Mouse (Mus musculus) ES-E14 (cell line): ENCODE results near the gene Skap1. TPM values are rescaled to one million over a fixed set of nuclear protein-coding genes. Genes with fewer than 3 reads are reported as not detected.
A peak's percentile ranks its signal among the peaks of the same experiment; 100 is the strongest.

ENCODE experiments used
- DNase-seq: peaks from one replicate; pipeline ENCODE4 v3.0.0-alpha.2; 2013; ENCODE audit warnings: low read depth, low spot score
- H3K27ac ChIP-seq: 2 replicates; pipeline ENCODE4 v1.5.1; 2012; ENCODE audit warnings: low read depth, mild to moderate bottlenecking, low read length, moderate library complexity, mixed read lengths; ENCODE audit not compliant: poor library complexity, insufficient read depth, severe bottlenecking
- H3K36me3 ChIP-seq: 2 replicates; pipeline ENCODE4 v1.6.1; 2012; ENCODE audit warnings: mild to moderate bottlenecking, low read length, moderate library complexity, mixed read lengths; ENCODE audit not compliant: control insufficient read depth, poor library complexity, insufficient read depth, severe bottlenecking
- H3K4me1 ChIP-seq, 2 experiments: fragments of 150-350 bp in 1 of 2; sonication (generic) in 1 of 2; 2 replicates each; pipeline ENCODE4 v1.6.1; 2012; ENCODE audit warnings: low read length in 2 of 2, mild to moderate bottlenecking in 1 of 2, mixed read lengths in 1 of 2; ENCODE audit not compliant: control insufficient read depth in 2 of 2, insufficient read depth in 2 of 2, poor library complexity in 1 of 2
- H3K4me3 ChIP-seq, 2 experiments: fragments of 150-350 bp in 1 of 2; sonication (generic) in 1 of 2; 2 replicates each; pipeline ENCODE4 v1.5.1; 2012; ENCODE audit warnings: low read length in 2 of 2, low read depth in 1 of 2, mild to moderate bottlenecking in 1 of 2, mixed read lengths in 1 of 2; ENCODE audit not compliant: insufficient read depth in 1 of 2, poor library complexity in 1 of 2, severe bottlenecking in 1 of 2
- H3K9ac ChIP-seq: 2 replicates; pipeline ENCODE4 v1.6.1; 2012; ENCODE audit warnings: low read depth, mild to moderate bottlenecking, low read length, mixed read lengths; ENCODE audit not compliant: poor library complexity, insufficient read depth, severe bottlenecking
- H3K9me3 ChIP-seq: fragments of 150-350 bp; sonication (generic); 2 replicates; pipeline ENCODE4 v1.6.1; 2012; ENCODE audit warnings: low read depth, mild to moderate bottlenecking, low read length; ENCODE audit not compliant: control insufficient read depth, insufficient read depth
- CHD2 ChIP-seq: IDR thresholded peaks from 2 replicates; pipeline ENCODE4 v1.6.1; 2014; ENCODE audit warnings: mild to moderate bottlenecking, low read depth, low read length, inconsistent platforms
- HCFC1 ChIP-seq: IDR thresholded peaks from 2 replicates; pipeline ENCODE4 v1.6.1; 2012; ENCODE audit warnings: low read length, inconsistent platforms, borderline replicate concordance; ENCODE audit not compliant: insufficient read depth
- MAFK ChIP-seq: IDR thresholded peaks from 2 replicates; pipeline ENCODE4 v1.6.1; 2014; ENCODE audit warnings: mild to moderate bottlenecking, low read depth, low read length, inconsistent platforms; ENCODE audit not compliant: insufficient read depth
- ZC3H11A ChIP-seq: IDR thresholded peaks from 2 replicates; pipeline ENCODE4 v1.6.1; 2012; ENCODE audit warnings: low read depth, mild to moderate bottlenecking, inconsistent platforms, low read length, borderline replicate concordance
- ZNF384 ChIP-seq: IDR thresholded peaks from 2 replicates; pipeline ENCODE4 v1.6.1; 2012; ENCODE audit warnings: low read depth, low read length, inconsistent platforms
- in situ Hi-C, 2 experiments: fragments of 600-800 bp; cut with MboI; formaldehyde crosslinking; loops; one replicate each; pipeline ENCODE4 v1.15.1; 2025; ENCODE audit warnings: low sequenced_read_pairs in 2 of 2, inconsistent platforms in 1 of 2; ENCODE audit not compliant: unreplicated experiment in 2 of 2
- total RNA-seq: library from RNA; depleted of rRNA; stranded (reverse); fragments of 300-350 nt; gene quantifications from 2 replicates; pipeline ENCODE4 v1.2.3, GENCODE M21; 2012; rRNA removed

The Skap1 gene
- 0.37 and 0.40 TPM in 2 replicates for total RNA-seq

DNA sequence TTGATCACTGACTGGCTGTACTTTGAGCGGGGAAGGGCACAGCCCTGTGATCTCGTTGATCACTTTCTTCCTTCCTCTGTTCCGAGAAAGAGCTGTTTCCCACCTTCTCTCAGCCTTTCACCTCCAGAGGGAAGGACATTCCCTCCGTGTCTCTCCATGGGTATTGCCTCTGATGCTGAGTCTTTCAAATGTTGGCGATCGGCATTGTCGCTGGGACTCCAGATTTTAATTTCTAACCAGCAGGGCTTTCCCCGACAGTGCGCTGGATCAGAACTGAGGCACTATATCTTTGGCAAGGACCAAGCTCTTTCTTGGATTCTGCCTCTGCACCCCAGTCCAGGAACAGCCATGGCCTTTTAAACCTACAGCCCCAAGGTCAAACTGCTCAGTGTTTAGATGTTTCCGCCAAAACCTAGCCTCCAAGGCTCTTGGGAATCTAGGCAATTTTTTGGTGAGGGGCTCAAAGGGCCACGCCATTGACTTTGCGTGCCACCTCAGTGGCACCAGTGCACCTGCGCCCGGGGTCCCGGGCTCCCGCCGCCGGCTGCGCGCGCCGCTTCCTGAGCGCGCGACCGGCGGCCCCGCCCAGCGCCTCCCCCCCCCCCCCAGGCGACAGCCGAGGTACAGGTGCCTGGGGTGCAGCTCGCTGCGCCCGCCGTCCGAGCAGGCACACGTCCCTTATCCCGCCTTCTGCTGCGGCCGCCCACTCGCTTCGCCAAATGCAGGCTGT is at the start of gene Skap1:
Gene Skap1, plus strand, starts transcription at position 608 of the 730 bp plus-strand sequence.
- Histone ChIP-seq H3K36me3 (no peaks in the 10 kb centered on the region), H3K9ac (no peak within 1 kb of the TSS; the same call in 1 of the 2 replicates), H3K9me3 (no peaks in the 10 kb centered on the region), H3K27ac (no peak within 1 kb of the TSS), H3K4me1 (peaks cover 0 to 3% of the 10 kb centered on the region in 2 experiments; a peak in 1 of 4 replicates), H3K4me3 (peak within 1 kb of the TSS; percentile 49 to 76)
- DNase-seq: no peak
- in situ Hi-C loops: no loop called here
- TF ChIP-seq HCFC1 (no peak), ZNF384 (no peak), MAFK (no peak)

GRCm38 (mm10) chr11:96421074-96421473 is 43.3 kb upstream of the Skap1 start:
- no peak for TF ChIP-seq MAFK
- no peak for TF ChIP-seq ZNF384
- no peak for TF ChIP-seq HCFC1
- no peak for TF ChIP-seq ZC3H11A
- TF ChIP-seq CHD2: no peak
- no peaks in the 10 kb centered on the region for H3K36me3 ChIP-seq
- no peaks in the 10 kb centered on the region; a peak in 1 of 4 replicates for H3K4me1 ChIP-seq
- in situ Hi-C loops: no loop called here
- H3K4me3 ChIP-seq: no peak overlapping the region
- H3K27ac ChIP-seq: no peak overlapping the region
- H3K9ac ChIP-seq: no peak overlapping the region
- DNase-seq: no peak
- no peaks in the 10 kb centered on the region for H3K9me3 ChIP-seq

DNA sequence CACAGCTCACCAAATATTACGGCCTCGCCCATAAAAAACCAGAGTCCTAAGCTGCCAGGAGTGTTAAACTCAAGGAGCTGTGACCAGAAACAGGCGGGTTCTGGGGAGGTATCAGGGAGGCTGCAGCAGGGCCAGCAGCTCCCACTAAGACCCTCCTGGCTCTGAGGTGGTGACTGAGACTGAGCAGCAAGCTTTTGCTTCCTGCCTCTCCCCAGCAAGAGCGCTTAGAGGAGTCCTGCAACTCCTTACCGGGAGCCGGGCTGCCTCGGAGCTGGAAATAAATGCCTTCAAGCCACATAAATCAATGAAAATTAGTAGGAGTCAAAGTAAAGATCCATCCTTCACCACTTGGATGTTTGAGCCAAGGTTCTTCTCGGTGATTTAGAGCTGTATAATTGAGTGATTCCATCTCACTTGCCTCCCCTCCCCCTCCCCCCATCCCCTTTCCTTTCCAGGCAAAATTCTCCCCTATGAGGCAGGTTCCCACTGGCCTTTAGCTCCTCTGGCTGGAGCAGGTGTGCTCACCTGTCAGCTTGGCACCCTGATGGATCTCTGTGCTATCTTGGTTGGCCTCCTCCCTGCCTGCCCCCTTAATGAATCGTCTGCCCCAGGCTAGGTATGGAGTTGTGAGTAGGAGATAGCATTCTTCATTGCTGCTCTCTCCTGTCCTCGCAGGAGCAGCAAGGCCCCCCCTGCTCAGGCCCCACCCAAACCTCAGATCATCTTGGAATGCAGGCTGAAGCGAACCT is 42.7 kb upstream of the Skap1 start:
- no peak overlapping the region for H3K27ac ChIP-seq
- DNase-seq: no peak
- in situ Hi-C loops: no loop called here

DNA sequence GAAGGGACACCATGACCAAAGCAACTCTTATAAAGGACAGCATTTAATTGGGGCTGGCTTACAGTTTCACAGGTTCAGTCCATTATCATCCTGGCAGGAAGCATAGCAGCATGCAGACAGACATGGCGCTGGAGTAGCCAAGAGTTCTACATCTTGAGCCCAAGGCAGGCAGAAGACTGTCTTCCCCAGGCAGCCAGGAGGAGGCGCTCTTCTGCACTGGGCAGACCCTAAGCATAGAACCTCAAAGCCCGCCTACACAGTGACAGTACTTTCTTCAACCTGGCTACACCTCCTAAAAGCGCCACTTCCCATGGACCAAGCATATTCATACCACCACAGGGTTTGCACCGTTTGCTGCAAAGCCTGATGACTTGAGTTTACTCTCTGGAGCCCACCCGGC is 39.2 kb upstream of the Skap1 start:
- in situ Hi-C loops: no loop called here
- no peaks in the 10 kb centered on the region; a peak in 1 of 4 replicates for H3K4me1 ChIP-seq
- DNase-seq: peak; percentile 30

More for the DNA sequence above, 42.7 kb upstream of the Skap1 start:
- TF ChIP-seq ZC3H11A (no peak), MAFK (no peak), CHD2 (no peak), ZNF384 (no peak), HCFC1 (no peak)
- no peak overlapping the region for H3K9ac ChIP-seq
- no peak overlapping the region for H3K4me3 ChIP-seq
- no peaks in the 10 kb centered on the region for H3K9me3 ChIP-seq
- no peaks in the 10 kb centered on the region; a peak in 1 of 4 replicates for H3K4me1 ChIP-seq
- H3K36me3 ChIP-seq: no peaks in the 10 kb centered on the region

More for the DNA sequence above, 39.2 kb upstream of the Skap1 start:
- no peak overlapping the region for H3K9ac ChIP-seq
- TF ChIP-seq HCFC1 (no peak), ZNF384 (no peak)
- H3K9me3 ChIP-seq: no peaks in the 10 kb centered on the region
- H3K27ac ChIP-seq: no peak overlapping the region
- no peak overlapping the region for H3K4me3 ChIP-seq
- H3K36me3 ChIP-seq: no peaks in the 10 kb centered on the region
